Mouse (Mus musculus) ovary, adult 18-20 months (tissue): ENCODE results near the gene Impdh1.
"Not testable (repeated sequence)": the region's sequence is repeated elsewhere in the genome, so short reads cannot be mapped to it uniquely, and the experiment has no call there.

ENCODE experiments used
- DNase-seq: peaks from one replicate; pipeline ENCODE4 v3.0.0; 2022; ENCODE audit warnings: low spot score, mixed read lengths

Impdh1 gene

DNA sequence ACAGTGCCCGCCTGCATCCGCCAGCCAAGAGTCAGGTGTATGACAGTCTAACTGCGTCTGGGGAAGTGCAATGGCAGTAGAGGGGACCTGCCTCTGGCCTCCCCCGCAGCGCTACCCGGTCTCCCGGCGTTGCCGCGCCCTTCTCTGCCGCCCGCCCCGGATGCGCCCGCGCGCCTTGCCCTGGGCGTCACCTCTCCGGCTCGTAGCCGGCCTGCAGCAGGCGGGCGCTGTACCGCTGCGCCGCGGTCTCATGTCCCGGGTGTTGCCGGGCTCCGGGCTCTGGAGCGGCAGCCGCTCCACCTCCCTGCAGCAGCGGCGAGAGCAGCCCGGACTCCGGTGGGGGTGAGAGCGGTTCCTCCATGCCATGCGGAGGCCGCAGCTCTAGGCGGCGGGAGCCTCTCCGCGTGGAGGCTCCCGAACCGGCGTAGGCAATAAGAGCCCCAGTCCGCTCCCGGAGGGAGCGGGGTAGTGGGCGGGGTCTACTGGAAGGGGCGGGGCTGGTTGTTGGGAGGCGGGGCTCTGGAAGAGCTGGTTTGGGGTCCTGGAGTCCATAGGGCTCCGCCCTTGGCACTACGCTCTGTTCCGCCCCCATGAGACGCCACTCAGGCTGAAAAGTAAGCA is at the start of gene Impdh1:
Gene Impdh1 (minus strand): TSS at position 484 of the 621 bp plus-strand sequence.
- DNase-seq: peak; percentile 69

DNA sequence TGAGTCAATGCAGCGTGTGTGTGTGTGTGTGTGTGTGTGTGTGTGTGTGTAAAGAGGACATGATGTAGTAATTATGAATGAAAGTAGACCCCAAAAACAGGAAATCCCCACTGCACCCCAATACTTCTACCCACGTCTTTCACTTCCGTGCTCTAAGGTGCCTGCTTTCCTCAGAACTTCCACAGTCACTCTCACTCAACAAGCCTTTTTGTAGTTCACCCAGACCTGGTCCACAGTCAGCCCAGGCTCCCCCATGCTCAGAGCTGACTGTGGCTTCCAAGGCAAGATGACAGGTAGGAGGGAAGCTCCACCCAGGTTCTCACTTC is 48.3 kb upstream of the Impdh1 start:
- no peak for DNase-seq

DNA sequence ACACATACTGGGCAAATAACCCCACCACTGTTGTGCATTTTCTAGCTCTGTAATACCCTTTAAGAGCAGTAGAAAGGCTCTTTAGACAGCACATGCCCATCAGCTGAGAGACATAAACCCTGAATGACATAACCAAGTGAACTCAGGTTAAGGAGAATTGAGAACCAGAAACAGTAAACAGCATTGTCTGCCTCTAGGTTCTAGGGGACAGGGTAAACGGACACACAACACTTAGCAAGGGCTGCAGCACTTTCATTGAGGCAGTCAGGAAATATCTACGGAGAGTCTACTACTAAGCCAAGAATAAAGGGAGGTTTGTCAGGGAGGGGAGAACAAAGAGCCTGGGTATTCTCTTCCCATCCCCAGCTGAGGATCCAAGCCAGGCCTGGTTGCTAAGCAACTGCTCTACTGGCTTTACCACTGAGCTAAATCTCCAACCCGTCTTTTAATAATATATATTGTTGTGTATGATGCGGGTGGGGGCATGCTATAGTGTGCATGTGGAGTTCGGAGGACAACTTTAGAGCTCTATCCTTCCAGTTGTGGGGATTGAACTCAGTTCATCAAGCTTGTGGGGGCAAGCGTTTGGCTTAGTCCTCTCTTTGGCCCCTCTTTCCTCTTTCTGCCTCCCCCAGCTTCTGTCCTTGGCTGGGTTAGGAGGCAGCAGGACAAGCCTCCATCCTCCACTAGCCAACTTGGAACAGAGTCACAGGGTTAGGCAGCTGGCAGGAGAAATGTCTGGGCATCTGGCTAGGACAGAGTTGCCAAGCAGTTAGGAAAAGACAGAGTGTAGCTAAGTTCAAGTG is 47.7 kb upstream of the Impdh1 start:
- peak; percentile 30 for DNase-seq

DNA sequence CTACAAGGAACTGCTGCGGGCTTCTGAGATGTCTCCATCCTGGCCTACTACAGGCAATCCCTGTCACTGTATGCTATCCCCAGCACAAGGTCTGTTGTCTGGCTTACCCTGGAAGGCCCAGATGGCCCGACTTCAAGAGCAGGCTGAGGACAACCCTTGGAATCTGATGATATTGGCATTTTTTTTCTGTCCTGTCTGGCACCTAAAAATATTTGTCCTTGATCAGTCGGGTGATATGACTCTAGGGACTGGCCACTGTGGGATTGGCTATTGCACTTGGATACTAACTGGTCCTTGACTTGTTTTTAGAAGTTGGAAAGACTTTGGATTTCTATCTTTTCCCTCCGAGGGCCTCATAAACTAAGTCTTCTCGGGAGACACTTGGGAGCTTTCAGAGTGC is 45.7 kb upstream of the Impdh1 start:
- DNase-seq: no peak

DNA sequence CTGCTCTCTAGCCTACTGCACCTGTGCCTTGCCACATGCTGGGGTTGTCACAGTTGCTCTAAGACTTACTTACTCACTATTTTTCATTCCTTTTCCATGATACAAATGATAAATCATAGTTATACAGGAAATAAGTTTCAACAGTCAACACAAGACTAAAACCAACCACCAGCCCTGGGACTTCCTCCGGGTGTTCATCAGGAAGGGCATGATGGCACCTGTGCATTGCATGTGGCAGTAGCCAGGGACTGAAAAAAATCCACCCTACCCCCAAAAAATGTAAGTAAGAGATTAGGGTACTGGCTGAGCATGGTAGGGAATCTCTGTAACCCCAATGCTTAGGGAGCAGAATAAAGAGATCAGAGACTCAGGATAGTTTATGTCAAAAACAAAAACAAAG is 43.3 kb upstream of the Impdh1 start:
- no peak for DNase-seq

DNA sequence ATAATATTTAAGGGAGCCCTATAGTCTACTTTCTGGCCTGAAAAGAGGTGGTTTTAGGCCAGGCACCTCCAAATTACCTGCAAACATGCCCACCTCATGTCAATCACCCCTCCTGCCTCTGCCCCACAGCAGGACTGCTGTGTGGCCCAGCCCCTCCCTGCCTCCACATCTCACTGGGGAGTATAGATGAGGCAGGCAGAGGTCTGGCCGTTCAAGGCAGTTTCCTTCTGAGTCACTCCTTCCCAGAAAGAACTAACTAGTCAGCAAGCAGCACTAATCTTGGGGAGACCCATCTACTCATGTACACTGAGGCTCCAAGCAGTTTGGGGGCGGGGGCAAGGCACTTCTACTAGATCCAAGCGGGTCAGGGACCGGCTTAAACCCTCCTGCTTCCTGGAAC is 30.9 kb upstream of the Impdh1 start:
- DNase-seq: no peak

DNA sequence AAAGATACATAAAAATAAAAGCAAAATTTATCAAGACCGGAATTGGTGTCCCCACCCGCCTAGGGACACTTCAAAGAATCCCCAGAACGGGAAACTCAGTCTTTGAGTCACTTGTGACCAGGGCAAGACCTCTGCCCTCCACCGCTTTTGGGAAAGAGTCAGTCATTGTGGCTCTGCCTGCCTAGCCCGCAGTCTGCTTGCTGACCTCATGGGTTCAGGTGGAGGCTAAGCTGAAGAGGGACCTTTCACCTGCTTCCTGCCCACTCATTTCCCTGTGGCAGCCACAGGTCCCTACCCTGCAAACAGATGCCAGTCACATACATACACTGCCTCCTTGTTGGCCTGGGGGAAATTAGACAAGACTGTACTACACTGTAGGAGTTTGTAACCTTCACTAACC is 30.4 kb upstream of the Impdh1 start:
- no peak for DNase-seq

DNA sequence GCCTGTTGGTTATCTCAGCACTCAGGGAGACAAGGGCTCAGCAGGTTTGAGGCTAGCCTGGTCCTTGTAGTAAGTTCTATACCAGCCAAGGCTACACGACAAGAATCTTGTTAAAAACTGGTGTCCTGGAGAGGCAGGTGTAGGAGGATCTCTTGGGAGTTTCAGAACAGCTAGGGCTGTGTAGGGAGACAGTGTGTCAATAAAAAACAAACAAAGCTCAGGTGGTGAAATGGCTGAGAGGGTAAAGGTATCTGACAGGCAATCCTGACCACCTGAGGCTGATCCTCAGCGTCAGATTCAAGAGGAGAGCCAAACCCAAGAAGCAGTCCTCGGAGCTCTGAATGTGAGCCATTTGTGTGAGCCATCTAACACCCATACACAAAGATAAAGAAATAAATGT is 30.0 kb upstream of the Impdh1 start:
- no peak for DNase-seq

DNA sequence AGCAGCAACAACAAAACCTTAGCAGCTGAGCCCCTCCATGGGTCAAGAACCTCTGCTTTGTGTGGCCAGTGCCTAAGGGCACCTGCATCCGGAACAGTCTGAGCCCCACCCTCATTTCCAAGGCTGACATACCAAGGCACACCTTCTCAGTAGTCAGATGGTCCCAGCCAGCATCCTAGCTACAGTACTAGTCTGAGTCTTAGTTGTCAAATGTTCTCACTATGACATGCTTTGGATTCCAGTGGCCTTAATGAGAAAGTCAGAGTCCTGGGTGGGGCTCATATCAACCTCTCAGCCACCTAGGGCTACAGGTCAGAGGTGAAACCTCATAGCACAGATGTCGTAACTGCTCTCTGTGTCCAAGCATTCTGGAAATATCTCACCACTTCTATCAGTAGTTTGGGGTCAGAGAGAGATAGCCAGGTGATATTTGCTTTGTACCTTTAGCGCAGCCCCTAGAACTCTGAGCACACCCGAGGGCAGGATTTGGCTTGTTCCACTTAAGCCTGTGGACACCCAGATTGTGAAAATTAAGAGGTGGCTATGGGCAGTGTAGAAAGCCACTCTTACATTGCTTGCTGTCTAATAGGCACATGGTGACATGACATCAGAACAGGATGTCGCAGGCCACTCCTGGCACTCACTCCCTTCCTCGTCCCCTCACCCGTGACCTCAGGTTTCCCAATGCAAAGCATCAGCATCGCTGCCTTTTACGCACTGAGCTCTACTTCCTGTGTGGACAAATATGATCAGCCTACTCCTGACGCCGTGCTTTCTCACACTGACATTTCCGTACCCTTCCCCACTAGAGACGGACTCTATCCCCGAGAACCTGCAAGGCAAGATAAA is 29.3 kb upstream of the Impdh1 start:
- no peak for DNase-seq

DNA sequence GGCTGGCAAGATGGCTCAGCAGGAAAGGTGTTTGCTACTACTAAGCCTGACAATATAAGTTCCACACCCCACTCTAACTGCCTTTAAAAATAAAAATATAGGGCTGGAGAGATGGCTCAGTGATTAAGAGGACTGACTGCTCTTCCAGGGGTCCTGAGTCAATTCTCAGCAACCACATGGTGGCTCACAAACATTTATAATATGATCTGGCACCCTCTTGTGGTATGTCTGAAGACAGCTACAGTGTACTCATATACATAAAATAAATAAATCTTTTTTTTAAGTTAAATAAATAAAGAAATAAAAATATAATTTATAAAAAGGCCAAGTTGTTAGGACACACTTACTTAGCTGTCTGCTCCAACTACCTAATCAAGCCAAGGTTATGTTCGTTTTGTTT is 26.1 kb upstream of the Impdh1 start:
- no peak for DNase-seq

DNA sequence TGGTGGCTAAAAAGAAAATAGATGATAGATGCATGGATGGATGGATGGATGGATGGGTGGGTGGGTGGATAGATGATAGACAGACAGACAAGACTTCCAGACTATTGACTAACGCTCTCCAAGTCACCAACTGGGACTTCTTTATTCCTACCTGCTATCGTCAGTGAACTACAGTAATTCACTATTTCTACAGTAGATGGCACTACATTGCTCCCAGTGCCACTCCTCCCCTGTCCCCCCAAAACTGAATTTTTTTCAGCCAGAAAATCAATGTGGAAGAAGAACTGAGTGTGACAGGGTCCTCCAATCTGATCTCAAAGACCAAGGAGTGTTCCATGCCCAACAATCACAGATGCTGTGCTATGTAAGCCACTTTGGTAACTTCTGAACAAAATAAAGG is 25.5 kb upstream of the Impdh1 start:
- DNase-seq: no peak

DNA sequence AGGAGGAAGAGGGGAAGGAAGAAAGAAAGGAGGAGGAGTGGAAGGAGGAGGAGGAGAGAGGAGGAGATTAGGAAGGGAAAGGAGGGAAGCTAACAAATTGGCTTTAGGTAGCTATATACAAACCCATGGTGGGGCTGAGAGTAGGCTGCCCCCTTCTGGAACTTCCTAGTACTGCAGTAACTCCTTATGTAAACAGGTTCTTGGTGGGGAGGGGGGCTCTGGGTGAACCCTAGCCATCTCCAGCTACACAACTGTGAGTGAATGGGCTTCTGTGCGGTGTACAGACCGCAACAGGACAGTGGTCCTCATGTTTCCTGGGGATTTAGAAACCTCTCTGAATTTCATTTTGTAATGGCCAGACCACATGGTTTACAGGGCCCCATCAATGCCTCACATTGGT is 24.6 kb upstream of the Impdh1 start:
- DNase-seq: no peak

DNA sequence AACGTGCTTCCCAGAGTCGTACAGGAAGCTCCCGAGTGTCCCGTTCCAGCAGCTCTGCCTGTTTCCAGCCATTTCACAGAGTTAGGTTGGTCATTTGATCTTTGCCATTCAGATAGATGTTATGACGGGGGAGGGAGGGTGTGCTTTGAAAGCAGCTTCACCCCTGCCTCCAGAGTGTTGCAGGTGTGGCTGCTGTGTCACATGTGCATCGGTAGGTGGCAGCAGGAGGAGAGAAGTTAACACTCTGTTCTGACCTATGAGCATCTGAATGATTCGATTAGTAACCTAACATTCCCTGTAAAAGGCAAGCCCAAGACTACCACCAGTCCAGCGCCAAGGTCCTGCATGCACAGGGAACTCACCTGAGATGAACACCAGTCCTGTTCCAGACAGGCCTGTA is 18.1 kb upstream of the Impdh1 start:
- no peak for DNase-seq

DNA sequence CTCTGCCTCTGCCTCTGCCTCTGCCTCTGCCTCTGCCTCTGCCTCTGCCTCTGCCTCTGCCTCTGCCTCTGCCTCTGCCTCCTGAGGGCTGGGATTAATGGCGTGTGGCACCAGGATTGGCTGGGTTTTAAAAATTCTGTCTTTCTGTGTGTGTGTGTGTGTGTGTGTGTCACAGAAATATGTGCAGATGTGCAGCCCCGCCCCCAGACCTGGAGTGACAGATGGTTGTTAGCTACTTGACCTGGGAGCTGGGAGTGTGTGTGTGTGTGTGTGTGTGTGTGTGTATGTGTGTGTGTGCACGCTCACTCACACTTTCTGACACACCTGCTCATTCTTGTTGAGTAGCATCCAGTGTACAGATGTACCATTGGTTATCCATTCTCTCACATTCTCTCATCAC is 17.5 kb upstream of the Impdh1 start:
- no peak for DNase-seq

DNA sequence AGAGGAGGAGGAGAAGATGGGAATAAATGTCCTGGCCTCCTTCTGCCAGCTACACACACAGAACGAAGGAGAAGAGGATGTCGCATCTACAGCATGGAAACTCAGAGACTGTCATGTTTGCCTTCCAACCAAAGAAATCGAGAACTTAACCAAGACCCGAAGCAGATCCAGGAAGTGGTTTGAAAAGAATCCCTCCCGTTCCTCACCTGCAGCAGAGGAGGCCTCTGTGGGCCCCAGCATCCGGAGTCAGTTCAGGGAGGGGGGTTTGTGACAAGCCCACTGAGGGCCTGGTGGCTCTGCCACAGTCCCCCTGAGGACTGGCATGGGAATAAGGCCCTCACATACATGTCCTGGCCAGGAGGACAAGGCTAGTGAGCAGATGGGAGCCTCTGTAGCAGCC is 16.2 kb upstream of the Impdh1 start:
- DNase-seq: no peak

DNA sequence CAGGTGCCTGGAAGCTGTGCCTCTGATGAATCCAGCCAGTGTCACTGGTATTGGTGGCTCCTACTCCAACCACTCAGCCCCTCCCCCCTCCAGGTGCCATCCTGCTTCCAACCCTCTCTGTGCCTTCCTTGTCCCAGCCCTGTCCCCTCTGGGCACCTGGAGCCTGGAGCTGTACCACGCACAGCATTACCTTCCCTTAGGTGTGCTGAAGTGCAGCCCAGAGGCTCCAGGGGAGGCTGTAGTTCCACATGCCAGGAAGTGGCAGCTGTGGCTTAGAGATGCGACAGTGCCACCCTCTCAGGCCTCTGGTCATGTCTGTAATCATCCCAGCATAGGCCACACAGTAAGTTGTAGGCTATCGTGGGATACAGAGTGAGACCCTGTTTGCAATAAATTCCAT is 15.6 kb upstream of the Impdh1 start:
- no peak for DNase-seq

DNA sequence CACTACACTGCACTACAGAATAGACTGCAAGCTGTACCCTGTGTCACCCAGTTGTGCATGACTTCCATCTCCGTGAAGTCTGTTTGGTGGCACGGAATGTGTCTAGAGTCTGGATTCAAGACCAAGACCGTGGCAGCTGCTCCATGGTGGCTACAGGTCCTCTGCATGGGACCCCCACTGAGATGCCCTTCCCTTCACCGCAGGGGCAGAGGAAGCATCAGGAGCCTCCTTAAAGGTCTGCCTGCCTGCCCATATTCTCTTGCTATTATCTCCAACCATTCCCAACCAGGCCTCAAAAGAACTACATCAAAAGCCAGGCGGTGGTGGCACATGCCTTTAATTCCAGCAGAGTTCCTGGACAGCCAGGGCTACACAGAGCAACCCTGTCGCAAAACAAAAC is 14.2 kb upstream of the Impdh1 start:
- DNase-seq: no peak

DNA sequence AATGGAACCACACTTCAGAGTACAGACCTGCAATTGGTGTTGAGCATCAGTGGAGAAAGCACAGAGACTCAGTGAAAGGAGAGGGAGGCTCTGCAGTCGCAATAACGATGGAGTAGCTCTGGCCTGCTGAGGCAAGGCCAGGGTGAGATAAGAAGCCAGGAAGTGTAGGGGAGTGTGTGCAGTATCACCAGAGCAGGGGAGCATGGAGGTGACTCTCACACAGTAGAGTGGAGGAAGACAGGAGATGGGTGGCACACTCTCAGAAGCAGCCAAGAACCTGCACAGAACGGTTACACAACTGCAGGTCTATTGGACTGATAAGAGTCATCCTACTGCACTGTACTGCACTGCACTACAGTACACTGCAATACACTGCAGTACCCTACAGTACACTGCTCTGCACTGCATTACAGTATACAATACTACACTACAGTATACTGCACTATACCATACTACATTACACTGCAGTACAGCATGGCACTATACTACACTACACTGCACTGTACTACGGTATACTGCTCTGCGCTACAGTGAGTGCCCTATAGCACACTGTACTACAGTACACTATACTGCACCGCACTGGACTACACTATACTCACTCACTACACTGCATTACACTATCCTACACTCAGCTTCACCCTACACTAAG is 13.2 kb upstream of the Impdh1 start:
- no peak for DNase-seq

DNA sequence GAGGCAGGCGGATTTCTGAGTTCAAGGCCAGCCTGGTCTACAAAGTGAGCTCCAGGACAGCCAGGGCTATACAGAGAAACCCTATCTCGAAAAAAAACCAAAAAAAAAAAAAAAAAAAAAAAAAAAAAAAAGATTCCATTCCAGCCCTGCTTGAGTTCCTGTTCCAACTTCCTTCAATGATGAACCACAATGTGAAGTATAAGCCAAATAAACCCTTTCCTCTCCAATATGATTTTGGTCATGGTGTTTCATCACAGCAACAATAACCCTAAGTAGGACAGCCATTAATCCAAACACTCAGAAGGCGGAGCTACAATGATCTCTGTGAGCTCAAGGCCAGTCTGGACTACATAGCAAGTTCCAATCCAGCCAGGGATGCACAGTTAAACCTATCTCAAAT is 1.6 kb upstream of the Impdh1 start:
- DNase-seq: not testable (repeated sequence)

DNA sequence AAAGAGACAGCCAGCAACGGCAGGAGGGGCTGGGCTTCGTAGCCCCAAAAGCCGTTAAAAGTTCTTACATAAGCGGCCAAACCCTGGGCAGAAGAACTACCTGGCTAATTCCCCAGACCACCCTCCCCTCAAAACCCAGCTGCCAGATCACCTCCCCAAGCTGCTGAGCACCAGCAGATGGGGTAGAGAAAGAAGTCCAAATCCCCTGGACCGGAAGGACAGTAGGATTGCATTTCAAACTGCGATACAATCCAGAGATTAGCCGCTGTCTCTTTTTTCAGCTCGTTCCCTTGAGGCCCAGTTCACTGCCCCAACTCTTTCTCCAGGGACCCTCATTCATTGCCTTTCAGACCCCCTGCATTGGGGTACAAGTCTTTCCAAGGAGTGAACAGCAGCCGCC is 983 bp downstream of the Impdh1 start:
- no peak for DNase-seq

DNA sequence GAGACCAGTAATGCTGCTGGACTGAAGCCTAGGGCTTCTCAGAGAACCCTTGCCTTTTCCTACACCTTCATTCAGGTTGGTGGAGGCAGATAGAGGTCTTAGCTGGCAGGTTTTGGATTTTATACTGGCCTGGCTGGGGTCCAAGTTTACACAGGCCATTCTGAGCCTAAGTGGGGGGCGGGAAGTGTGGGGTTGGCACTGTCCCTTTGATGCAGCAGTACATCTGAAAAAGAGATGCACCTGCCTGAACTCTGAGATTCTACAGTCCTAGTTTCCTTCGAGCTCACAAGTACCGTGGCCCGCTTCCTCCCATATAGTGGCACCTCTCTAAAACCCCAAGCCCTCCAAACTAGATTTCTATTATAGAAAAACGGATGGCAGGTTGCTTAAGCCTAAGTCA is 1.4 kb downstream of the Impdh1 start:
- DNase-seq: no peak

DNA sequence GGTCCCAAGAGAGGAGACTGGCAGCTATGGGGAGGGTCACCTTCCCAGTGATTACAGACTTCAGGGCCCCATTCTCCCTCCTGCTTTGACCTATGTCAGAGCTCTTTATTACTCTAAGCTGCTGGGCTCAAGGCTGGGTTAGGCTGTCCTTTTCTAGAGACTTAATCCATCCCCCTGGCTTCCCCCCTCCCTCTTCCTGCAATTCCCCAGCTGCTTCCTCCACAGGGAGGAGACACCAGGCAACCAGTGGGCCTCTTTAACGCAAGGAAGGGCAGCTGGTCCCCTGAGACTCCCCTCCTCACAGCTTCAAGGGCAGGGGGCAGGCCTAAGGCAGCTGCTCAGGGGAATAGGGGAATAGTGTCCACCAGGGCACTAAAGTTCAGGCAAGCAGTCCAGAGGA is 1.9 kb downstream of the Impdh1 start:
- no peak for DNase-seq

DNA sequence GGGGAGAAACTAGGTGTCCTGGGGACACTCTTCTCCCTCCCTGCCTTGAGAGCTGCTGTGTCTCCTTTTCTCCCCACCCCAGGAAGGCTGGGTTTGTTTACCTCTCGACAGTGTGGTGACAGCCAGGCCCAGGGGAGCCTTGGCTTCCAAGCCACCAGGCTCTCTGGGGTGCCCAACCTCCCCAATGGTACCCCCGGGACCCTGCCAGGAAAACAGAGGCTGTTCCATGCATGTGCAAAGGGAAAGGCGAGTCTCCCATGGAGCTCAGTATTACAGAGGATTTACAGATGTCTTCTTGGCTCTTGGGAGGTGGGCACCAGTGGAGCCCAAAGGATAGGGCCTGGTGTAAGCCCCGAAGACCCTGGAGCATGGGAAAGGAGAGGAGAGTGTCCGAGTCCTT is 2.7 kb downstream of the Impdh1 start:
- no peak for DNase-seq
